Mouse (Mus musculus): ENCODE results near the gene Cmbl.
"Not testable (repeated sequence)": the region's sequence is repeated elsewhere in the genome, so short reads cannot be mapped to it uniquely, and the experiment has no call there.

Gene Cmbl

DNA sequence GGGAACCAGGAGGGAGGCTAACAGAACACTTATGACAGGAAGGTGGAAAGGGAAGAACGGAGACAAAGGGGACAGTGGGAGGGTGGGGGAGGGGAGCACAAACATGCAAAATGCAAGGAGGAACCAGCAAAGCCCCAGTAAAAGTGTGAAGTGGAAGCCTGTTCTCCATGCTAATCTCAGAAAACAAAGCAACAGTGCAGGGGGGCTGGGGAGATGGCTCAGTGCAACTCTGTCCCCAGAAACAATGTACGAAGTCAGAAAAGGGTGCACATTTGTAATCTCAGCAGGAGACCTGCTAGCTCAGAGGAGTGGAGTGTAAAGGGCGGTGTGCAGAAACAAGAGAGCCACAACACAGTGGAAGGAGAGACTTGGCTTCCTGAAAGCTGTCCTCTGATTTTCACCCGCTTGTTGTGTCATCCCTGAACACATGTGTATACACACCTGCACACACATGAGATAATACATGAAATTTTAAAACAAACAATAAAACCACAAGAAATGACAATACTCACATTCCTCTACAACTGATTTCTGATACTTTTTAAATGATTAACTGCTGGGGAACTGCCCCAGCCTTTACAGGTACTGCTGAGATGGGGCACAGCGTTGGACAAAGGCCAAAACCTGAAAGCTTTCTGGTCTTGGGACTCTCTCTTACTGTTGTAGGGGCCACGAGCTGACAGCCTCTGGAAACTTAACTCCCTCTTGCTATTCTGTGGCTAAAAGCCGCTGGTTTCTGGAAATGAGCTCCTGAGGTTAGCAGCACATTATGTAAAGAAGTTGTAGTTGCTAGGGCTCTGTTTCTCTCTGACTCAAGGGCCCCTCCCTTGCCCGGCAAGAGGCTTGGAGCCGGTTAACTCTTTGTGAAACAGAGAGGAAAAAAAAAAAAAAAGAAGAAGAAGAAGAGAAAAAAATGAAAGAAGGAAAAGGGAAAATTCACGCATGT, 22.9 kb upstream of the Cmbl start:
- DNase-seq (ENCODE audit: low read depth, low spot score): peak; percentile 93

DNA sequence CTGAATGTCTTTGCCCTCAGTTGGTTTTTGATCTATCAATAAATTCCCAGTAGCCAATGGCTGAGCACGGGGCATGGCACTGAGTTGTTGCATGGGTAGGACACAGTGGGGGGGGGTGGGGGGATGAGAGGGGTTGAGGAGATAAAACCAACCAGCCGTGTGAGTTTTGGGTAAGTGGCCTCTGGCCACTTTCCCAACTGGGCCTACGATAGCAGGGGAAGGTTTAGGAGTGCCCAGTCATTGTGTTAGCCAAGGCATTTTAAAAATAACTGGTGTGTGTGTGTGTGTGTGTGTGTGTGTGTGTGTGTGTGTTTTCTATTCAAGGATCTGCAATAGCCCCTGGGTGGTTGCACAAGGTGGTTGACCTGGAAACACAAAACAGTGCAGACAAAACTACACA, 21.9 kb upstream of the Cmbl start:
- no peak for DNase-seq (ENCODE audit: low read depth, low spot score)

DNA sequence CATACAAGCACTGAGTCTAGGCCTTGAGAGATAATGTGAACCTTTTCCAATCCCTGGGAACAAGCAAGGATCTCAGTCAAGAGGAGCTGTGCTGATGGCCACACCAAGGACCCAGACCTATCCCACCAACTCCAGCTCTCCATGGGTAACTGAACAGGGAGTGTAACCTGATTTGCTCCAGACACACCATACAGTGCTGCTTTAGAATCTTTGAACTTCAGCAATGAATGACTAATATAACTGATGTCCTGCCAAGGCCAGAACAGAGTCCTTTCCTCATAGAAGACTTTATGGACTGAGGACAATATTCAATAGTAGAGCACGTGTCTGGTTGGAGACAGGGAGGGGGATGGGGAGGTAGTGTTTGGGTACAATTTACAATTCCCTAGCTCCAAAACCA, 20.1 kb upstream of the Cmbl start:
- no peak for DNase-seq (ENCODE audit: low read depth, low spot score)

DNA sequence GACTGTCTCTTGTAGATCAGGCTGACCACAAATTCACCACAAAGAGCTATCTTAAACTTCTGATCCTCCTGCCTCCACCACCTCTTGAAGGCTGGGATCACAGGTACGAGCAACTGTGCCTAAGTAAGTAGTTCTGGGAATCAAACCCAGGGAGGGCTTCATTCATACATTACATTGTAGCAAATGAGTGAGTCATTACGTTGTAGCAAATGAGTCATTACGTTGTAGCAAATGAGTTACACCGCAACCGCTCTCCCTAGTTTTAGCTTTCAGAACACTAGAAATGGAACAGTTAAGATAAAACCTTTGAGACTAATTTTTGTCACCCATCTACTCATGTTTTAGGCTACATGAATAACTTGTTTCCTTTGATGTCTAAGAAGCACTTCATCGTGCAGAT, 18.9 kb upstream of the Cmbl start:
- DNase-seq (ENCODE audit: low read depth, low spot score): no peak

DNA sequence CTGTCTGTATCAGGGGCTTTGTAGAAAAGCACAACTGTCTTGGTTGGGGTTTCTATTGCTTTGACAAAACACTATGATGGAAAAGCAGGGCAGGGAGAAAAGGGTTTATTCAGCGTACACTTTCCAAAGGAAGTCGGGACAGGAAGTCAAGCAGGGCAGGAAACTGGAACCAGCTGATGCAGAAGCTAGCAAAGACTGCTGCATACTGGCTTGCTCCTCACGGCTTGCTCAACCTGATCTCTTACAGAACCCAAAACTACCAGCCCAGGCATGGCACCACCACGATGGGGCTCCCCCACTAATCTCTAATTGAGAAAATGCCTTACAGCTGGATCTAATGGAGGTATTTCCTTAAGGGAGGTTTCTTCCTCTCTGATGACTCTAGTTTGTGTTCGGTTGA, 17.8 kb upstream of the Cmbl start:
- DNase-seq (ENCODE audit: low read depth, low spot score): no peak

DNA sequence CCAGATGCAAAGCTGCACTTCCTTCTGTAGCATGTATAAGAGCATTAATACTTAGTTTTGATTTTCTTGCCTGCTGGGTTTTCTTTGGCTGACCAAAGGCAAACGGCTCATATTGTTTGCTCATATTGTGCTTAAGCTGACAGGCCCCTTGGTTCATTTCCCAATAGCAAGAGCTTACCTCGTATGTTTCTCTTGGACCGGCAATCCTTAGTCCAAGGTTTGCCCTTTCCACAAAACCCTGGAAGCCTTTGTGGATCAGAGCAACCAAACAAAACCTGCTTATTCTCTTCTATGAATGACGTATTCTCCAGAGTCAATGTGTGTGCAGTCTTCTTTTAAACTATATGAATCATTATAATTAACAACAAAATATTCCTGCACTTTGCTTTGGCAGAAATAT, 14.8 kb upstream of the Cmbl start:
- DNase-seq (ENCODE audit: low read depth, low spot score): no peak

DNA sequence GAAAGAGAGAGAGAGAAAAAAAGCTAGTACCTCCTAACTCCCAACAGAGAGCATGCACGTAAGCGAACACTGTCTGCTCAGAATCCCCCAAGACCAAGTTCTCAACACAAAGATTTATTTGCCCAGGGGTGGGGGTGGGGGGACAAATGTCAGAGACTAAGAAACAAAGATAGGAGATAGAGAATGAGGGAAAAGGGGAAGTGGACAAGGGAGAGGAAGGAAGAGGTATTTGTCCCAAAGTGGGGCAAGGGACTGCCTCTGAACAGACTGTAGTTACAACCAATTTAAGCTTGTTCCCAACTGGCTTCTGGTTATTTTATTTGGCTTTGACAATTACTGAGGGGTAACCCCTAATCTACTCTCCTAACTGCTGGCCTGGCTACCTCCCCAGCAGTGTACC, 10.3 kb upstream of the Cmbl start:
- DNase-seq (ENCODE audit: low read depth, low spot score): no peak

DNA sequence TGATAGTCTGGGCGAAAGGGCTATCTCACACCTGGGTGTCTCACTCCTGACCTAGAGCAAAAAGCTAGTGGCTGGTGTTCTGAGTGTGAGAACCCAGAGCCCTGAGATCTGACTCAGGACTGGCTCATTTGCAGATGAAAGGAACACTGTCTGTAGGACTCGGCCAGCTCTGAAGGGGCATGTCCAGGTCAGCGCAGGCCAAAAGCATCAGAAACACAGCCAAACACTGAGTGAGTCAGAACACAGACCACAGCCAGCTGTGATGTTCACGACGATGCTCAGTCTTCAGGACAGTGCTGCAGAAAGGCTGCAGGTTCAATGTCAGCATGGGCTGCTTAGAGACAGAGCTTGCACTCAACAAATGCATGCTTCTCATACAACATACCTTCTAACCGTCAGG, 3.8 kb upstream of the Cmbl start:
- no peak for DNase-seq (ENCODE audit: low read depth, low spot score)

DNA sequence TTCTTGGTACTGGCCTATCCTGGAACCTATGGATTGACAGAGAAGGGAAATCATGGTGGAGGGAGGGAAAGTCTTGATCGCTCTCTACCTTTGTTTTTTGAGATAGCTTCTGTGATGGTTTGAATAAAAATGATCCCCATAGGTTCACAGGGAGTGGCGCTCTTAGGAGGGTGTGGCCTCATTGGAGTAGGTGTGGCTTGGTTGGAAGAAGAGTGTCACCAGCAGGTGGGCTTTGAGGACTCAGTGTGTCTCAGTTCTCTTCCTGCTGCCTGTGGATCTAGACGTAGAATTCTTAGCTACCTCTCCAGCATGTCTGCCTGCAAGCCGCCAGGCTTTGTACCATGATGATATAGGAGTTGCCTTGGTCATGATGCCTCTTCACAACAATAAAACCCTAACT, 3.2 kb upstream of the Cmbl start:
- DNase-seq (ENCODE audit: low read depth, low spot score): peak; percentile 85

DNA sequence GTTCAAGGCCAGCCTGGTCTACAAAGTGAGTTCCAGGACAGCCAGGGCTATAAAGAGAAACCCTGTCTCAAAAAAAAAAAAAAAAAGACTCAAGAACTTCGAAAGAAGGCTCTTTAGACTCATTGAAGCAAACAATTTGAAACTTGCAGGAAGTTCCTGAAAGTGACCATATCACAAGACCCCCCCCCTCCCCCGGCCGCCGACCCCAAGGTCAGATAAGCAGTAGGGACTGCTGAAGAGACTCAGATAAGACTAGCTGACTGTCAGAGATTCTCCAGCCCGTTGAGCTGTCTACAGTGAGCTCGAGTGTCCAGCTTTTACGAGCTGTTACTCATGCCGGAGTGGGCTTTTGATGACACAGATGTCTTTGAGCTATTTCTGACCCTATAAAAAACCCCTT, 2.3 kb upstream of the Cmbl start:
- DNase-seq (ENCODE audit: low read depth, low spot score): no peak

DNA sequence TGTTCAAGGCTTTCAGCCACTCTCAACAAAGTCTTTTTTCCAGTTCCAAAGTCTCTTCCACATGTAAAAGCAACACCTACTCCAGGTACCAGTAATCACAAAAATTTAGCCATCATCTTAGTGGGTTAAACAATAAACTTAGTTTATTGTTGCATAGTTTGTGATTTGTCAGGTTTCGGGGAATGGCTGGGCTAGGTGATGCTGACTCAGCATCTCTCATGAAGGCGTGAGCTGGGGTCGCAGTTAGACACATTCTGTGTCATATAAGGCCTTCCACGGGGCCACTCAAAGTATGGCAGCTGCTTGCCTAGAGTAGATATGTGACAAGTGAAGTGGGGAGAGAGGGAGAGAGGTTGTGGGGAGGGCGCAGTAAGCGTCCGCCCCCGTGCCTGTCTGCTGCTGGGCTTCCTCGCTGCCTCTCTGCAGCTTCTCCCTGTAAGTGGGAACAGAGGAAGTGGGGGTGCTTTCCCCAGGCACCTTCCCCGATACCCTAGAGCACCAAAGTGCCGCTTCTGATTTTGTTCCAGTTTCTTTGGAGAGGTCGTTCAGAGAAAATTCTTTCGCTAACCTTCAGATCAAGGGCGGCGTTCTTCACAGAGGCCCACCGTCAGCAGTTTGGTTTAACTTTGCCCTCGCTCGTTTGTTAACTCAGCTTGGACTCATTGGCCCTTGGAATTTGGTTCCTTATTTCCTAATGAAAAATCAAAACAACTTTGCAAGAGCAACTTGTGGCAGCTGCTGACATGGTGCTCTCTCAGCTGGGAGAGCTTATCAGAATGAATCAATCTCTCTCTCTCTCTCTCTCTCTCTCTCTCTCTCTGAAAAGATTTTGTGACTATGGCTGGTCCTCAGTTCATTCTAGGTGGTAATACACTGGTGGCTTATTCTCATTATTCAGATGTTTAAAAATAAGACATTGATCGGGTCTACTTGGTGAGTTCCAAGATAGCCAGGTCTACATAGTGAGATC, 1.3 kb upstream of the Cmbl start:
- no peak for DNase-seq (ENCODE audit: low read depth, low spot score)

DNA sequence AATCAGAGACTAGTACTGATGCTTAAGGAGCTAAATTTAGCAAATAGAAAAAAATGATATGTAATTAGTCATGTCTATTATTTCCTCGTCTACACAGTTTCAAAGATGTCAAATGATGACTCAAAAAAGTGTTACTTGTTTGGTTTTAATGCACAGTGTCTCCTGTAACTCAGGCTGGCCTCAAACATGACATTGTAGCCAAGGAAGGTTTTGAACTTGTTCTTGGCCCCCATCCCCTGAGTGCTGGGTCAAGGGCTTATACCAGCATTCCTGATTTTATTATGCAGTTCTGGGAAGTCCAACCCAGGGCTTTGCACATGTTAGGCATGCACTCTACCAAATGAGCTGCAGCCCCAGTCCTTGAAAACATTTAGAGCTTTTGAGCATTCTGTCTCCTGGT, 597 bp downstream of the Cmbl start:
- DNase-seq (ENCODE audit: low read depth, low spot score): no peak

DNA sequence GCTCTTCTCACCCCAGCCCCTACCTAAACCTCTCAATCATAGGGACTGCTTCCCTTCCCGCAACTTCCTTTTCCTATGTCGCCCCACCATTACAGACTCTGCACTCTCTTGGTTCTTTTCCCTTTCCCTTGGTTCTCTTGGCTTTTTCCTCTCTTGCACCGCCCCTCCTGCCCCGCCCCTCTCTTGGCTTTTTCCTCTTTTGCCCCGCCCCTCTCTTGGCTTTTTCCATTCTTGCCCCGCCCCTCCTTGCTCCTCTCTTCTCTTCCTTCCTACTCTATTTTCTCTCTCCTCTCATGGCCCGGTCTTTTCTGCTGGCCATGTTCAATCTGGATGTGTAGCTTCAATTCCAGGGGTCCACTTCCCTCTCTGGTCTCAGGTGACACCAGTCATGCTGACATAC, 2.2 kb downstream of the Cmbl start:
- peak; percentile 61 for DNase-seq (ENCODE audit: low read depth, low spot score)

DNA sequence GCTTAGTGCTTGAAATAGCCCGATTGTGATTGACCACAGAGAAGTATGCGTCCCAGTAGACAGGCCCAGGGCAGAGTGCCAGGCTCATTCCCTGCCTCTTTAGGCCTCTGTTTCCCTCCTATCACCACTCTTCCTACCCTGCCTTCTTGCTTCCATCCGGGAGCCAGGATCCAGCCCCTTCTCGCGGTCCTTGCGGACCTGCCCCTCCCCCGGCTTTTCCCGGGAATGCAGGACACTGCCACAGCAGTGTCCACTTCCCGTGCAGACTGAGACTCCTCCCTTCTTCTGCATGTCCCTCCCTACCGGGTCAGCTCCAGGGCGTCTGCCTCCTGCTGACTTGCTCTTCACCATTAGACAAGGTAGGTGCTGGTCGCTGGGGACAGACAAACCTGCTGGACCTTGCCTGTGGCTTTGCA, 3.4 kb downstream of the Cmbl start:
- no peak for DNase-seq (ENCODE audit: low read depth, low spot score)

DNA sequence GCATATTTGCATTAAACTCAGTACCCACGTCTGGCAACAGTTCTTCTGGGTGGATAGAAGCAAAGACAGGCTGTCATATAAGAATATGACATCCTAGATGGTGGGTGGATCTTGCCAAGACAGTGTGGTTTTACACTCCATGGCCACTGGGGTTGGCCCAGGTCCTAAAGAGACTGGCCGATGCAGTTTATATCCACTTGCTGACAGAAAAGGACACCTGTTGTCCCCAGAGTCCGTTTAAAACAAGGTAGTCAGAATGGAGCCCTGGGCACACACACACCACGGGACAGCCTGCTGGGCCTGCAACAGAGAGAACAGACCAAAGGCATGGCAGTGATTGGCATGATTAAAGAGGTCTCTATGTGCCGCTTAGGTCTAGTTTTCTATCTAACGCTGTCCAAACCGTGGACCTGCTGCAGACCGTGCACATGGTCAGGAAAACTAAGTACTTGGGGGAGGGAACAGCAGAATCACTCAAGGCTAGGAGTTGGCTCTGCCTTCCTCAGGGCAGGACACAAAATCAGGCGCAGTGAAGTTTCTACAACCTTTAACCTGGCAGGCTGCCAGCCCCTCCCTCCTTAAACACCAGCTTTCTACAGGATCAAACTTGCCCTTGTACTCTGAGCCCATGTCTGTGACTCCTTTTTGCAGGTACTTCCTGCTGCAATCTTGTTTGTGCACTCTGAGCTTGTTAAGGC, 4.3 kb downstream of the Cmbl start:
- DNase-seq (ENCODE audit: low read depth, low spot score): no peak

DNA sequence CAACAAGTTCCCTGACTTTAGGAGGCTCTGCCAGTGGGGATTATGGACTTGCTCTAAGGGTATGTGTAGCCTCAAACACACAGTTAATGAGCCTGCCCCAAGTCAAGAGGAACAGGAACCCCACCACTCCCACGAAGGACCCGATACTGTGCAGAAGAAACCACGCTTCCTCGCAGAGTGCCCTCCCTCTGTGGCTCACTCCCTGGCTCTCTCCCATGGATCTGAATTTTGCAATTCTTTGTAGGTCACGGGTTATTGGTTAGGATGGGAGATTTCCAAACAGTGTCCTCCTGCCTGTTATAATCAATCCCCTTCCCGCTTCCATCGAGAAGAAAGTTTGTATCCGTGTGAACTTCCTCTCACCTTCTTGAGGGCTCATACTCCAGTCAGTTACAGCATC, 5.8 kb downstream of the Cmbl start:
- no peak for DNase-seq (ENCODE audit: low read depth, low spot score)

DNA sequence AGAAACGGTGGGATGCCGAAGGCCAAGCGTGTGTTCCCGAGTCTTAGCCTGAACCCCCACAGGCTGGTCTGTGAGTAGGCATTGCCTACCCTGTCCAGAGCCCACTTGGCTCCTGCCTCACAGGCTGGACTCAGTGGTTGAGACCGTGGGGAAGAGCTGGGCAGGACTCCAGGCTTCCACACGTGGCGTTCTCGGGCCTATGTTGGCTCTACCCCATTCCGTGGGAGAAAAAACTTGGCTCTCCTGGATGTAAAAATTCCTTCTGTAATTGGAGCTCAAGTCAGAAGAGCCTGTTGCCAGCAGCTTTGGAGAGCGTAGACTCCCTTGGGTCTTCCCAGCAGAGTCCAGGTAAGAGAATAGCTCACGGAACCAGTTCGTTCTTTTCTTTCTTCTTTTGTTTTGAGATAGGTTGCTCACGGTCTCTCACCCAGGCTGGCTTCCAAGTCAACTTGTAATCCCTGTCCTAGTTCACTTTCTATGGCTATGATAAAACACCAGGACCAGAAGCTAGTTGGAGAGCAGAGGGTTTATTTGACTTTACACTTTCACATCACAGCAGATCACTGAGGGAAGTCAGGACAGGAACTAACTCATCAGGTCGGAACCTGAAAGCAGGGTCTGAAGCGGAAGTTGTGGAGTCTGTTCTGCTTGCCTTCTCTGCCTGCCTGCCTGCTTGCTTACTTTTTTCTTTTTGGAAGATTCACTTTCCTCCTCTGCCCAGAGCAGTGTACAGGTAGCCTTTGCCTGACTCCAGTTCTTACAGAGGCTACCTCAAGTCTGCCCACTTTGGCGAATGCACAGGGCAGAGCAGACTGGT, 6.9 kb downstream of the Cmbl start:
- DNase-seq (ENCODE audit: low read depth, low spot score): no peak

DNA sequence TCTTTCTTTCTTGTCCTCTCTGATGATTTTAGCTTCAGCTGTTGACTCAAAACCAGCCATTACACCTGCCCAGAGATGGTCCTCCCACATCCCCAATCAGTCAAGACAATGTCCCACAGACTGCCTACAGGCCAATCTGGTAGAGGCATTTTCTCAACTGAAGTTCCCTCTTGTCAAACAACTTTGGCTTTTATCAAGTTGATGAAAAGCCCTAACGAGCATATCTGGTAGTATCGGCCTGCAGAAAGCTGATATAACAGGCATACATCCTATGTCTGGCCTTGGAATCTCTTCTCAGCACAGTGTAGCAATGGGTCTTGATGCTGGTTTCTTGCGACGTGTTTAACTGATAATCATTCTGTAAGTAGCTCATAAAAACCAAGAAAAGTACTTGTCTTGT, 8.1 kb downstream of the Cmbl start:
- no peak for DNase-seq (ENCODE audit: low read depth, low spot score)

DNA sequence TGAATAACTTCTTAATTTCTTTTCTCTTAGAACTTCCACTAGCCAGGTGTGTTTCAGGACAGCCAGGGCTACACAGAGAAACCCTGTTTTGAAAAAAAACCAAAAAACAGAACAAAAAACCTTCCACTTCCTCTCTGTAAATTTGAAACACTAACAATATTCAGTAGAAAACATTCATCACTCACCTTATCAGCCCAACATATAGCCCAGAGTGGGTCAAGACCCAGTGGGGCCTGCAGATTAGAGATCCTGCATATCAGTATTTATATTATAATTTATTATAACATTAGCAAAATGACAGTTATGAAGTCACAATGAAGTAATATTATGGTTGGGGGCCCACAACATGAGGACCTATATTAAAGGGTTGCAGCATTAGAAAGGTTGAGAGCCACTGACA, 8.5 kb downstream of the Cmbl start:
- DNase-seq (ENCODE audit: low read depth, low spot score): no peak

DNA sequence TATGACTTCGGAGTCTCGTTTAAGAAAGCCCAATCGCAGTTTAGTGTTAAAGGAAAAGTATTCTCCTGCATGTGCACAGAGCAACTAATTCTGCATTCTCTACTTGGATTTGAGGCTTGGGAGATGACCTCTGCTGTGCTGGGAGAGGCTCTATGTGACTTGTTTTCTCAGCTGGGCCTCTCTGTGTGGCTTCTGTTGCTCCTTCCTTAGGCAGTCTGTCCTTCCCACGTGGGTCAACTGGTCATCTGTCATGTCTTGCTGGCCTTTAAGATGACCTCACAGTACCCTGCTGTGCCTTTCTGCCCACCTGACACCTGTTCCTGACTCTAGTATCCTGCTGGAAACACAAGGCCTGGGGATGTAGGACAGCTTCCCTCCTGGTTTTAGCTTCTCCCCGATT, 10.9 kb downstream of the Cmbl start:
- DNase-seq (ENCODE audit: low read depth, low spot score): no peak

DNA sequence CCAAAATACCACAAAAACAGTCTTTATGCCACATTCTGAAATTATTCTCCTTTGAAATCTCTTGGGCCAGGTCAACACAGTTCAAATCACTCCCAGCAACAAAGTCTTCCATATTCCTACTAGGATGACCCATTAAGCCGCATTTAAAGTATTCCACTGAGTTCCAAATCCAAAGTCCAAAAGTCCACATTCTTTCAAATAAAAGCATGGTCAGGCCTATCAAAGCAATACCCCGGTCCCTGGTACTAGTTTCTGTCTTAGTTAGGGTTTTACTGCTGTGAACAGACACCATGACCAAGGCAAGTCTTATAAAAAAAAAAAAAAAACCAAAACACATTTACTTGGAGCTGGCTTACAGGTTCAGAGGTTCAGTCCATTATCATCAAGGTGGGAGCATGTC, 15.9 kb downstream of the Cmbl start:
- DNase-seq (ENCODE audit: low read depth, low spot score): not testable (repeated sequence)
